Mouse (Mus musculus): ENCODE results near the gene Cmah.

Cmah gene

DNA sequence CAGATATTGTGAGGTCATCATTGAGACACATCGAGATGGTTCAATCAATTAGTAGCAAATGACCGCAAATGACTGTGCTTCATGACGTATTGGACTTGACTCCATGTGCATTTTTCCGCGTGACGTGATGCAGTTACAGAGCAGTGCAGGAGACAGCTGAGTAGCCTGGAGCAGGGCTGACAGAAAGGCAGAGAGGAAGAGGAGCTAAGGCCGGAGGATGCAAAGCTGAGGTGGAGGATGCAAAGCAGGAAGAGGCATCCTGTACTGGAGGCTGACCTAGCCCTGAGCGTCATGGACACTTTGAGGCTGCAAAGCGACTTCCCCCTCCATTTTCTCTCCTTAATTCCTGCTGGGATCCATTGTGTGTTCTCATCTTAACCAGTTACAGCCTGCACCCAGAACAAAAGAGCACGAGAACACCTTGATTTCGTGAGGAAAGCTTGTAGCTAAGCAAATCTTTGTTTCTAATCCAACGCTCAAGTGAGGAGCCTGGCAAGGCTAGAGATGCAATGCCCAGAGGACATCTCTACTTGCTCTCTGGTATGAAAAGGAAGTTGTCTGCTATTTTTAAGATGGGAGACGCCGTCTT lies 184.8 kb downstream of the Cmah start:
- no peak for DNase-seq (ENCODE audit: low read depth, low spot score)

DNA sequence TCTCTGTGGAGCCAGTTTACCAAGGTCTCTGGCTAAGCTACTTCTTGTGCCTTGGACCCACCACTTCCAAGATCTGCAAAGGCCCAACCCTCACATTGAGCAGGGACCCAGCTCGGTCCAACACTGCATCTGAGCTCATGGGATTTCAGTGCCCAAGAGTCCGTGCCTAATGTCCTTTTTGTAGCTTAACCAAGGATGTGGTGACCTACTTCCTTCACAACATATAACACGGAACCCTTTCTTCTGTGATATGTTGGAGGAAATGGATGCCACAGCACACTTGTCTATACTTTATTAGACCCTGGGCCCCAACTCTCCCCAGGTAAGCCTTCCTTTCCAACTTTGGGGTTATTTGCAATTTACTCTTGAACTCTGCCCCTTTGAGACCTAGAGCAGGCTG lies 186.5 kb downstream of the Cmah start:
- no peak for DNase-seq (ENCODE audit: low read depth, low spot score)

DNA sequence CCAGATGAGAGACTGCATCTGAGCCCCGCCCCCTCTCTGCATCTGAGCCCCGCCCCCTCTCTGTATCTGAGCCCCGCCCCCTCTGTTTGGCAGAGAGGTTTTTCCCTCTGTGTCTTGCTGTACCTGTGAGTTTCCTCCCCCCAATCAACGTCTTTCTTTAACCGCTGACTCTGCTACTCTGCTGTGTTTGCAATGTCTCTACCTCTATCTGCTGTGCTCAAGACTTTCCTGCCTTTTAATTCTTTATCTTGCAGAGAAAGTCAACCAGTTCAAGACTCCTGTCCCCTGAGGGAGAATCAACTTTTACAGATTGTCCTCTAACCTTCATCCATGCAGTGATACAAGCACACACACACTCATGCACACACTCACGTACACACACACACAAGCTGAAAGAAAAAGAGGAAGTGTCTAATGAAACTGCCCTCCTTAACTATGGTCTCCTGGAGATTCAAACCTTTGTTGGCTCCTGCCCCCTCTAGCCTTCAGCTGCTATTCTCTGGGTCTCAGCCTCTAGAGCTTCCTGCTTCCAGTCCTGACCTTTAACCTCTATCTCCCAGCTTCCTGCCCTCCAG lies 188.0 kb downstream of the Cmah start:
- peak; percentile 47 for DNase-seq (ENCODE audit: low read depth, low spot score)

- no peak for DNase-seq (ENCODE audit: low read depth, low spot score)
Observed at GRCm38 (mm10) chr13:24517757-24518156, 190.6 kb downstream of the Cmah start.

DNA sequence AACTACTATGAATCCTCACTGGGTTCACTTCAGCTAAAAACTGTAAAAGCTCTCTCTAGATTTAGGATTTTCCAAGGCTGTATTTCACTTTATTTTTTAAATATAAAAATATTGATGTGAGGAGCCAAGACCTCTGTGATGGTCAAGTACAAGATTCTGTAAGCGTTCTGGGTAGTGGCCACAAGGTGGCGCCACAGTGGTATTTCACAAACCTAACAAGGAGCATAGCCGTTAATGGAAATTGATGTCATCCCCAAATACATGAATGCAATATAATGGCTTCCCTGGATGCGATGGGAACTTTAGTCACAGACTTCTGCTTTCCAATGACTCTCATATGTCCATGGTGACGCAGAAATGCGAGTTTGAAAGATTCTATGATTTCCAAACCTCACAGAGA lies 191.7 kb downstream of the Cmah start:
- peak; percentile 74 for DNase-seq (ENCODE audit: low read depth, low spot score)

GRCm38 (mm10) chr13:24519976-24520647 lies 192.9 kb downstream of the Cmah start:
- DNase-seq (ENCODE audit: low read depth, low spot score) = no peak

GRCm38 (mm10) chr13:24520796-24521195 lies 193.6 kb downstream of the Cmah start:
- DNase-seq (ENCODE audit: low read depth, low spot score) = no peak

GRCm38 (mm10) chr13:24521446-24522342 lies 194.5 kb downstream of the Cmah start:
- no peak for DNase-seq (ENCODE audit: low read depth, low spot score)

DNA sequence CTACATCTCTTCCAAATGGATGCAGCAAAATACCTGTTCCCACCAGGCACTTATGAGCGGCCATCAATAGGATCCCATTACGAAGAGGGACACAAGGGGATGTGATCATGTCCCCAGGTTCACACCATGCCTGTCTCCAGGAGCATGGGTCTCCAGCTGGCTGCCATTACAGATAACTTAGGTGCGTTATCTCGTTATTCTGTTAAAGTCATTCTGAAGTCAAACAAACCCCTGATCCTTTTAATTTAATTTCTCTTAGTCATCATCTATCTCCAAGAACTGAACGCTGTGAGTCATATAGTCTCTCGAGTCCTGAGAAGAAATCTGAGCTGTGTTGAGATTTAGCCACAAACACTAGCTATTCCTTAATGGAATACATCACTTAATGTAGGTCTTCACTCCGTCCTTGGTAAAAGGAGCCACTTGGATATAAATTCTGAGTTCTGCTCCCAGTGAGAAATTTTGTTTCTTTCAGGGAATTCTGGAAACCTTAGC lies 195.2 kb downstream of the Cmah start:
- no peak for DNase-seq (ENCODE audit: low read depth, low spot score)

- no peak for DNase-seq (ENCODE audit: low read depth, low spot score)
Observed at GRCm38 (mm10) chr13:24523587-24524221, 196.5 kb downstream of the Cmah start.

GRCm38 (mm10) chr13:24524468-24524867 lies 197.3 kb downstream of the Cmah start:
- peak; percentile 42 for DNase-seq (ENCODE audit: low read depth, low spot score)

GRCm38 (mm10) chr13:24525551-24525950 lies 198.3 kb downstream of the Cmah start:
- DNase-seq (ENCODE audit: low read depth, low spot score) = no peak

DNA sequence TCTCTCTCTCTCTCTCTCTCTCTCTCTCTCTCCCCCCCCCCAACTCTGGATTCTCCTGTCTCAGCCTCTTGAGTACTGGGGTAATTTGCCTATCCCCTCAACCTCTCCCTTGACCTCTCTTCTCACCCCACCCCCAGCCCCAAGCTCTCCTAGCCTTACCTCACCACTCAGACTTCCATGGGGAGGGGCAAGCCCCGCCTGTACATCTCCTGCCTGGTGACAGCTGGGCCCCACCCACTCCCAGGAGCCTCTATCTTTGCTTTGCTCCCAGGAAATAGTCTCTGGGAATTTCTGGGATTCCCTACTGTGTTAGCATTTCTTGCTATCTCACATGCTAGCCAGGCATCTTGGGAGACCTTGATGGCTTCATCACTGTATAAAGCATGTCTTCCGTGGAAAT lies 199.7 kb downstream of the Cmah start:
- DNase-seq (ENCODE audit: low read depth, low spot score) = no peak
